Mouse (Mus musculus): Measurements from ENCODE around the gene Rrh. TPM values are rescaled to one million over a fixed set of nuclear protein-coding genes. Genes with fewer than 3 reads are reported as not detected.

Gene Rrh
- 0.19 and 0.24 TPM in 2 replicates for polyA plus RNA-seq (2012; rRNA removed)

- no peak for DNase-seq (ENCODE audit: low spot score)
Measured at GRCm38 (mm10) chr3:129822206-129822775, at the start of gene Rrh. TSS of gene Rrh (minus strand) at chr3:129822587.

DNA sequence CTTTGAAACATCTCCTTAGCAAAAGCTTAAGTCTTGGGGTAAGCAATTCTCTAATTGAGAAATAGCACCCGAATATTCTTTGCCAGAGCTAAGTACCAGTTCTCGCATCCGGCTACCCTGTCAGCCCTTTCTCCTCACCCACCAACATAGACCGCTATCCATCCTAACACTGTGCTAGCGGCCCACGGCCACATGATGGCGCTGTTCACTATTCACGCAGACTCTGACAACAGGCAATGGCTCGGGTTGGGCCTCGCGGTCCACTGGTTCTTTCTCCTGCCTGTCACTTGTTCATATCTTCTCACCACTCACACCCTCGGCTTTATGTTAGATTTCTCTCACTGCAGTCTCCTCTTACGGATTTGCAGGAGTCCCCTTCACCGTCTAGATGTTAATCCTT lies 41.3 kb upstream of the Rrh start:
- DNase-seq (ENCODE audit: low spot score) = no peak

- no peak for DNase-seq (ENCODE audit: low spot score)
Measured at GRCm38 (mm10) chr3:129862592-129862991, 40.2 kb upstream of the Rrh start.

DNA sequence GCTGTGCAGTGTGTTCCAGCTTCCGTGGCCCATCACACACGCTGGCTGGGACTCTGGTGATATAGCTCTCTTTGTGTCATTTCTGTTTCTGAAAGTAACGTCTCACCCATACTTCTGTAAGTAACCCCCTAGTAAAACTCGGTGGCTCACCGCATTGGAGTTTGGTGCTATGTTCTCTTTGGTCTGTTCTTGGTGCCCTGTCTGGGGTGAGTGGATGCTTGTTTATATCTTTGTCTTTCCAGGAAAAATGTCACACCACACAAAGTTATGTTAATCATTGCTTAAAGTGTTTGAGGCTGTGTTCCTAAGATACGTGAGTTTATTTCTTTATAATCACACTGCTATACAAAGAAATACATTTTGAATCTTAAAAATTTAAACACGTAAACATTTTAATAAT lies 24.5 kb upstream of the Rrh start:
- no peak for DNase-seq (ENCODE audit: low spot score)

DNA sequence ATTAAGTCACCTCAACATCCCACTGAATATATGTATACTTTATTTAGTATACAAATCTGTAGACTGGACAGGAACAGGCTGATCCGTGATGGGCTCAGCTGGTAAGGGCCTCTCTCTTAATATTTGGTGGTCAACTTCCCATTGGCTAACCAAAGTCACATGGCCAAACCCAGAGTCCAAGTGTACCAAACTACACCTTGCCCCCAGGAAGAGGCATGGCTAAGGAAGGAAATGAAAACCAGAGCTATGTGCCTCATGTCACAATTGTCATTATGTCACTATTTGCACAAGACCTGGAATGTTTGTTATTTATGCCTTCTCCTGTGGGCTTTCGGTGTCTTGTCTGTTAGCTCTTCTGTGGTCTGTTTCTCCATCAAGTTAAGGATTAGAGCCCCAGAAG lies 23.5 kb upstream of the Rrh start:
- no peak for DNase-seq (ENCODE audit: low spot score)

- DNase-seq (ENCODE audit: low spot score) = no peak
Measured at GRCm38 (mm10) chr3:129838017-129838416, 15.6 kb upstream of the Rrh start.

DNA sequence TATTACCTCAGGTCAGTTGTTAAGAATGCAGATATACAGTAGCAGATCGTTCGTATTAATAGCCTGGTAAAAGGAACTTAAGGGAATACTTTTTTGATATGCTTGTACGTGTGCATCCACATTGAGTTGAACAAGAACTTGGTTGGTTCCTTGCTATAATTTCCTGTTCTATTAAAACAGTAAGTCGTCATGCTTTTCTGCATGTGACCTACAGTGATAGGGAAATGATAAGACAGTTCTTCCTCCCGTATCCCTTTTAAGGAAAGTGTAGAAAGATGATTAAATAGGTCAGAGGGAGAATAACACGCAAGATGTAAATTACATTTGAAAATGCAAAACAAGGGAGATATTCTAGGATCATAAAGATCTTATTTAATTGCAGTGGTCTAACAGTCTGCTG lies 14.6 kb upstream of the Rrh start:
- no peak for DNase-seq (ENCODE audit: low spot score)

DNA sequence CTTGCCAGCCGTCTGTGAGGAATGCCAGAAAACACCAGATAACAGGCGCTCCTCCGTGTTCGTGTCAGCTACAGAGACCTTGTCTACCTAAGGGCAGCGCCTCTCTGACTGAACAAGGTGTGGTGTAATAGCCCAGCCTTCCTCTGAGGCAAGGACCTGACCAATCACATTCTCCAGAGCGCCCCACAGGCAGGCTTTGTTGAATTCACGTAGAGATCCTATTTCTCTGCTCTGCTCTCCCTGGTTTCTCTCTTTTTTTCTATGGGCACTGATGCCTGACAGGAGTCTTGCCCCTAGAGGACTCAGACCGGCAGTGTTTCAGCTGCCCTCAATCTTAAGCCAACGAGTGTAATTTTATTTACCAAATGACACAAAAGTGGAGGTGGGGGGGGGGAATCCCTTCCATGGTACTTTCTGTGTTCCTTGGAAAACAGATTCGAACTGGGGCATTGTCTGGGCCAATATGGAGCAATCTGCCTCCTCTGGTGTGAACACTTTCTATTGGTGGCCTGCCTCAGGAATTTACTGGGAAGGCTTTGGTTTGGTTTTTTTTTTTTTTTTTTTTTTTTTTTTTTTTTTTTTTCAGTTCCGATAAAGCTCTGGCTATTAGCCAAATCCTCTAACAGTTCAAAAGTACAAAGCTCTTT lies 13.8 kb upstream of the Rrh start:
- no peak for DNase-seq (ENCODE audit: low spot score)

GRCm38 (mm10) chr3:129835388-129835934 lies 13.1 kb upstream of the Rrh start, which contains the start of gene Cfi:
TSS of gene Cfi (plus strand) at chr3:129835884.
- DNase-seq (ENCODE audit: low spot score) = no peak

- DNase-seq (ENCODE audit: low spot score) = peak; percentile 83
Measured at GRCm38 (mm10) chr3:129831035-129831568, 8.7 kb upstream of the Rrh start, which contains the start of gene Gar1. TSS of gene Gar1 (minus strand) at chr3:129831396.

- DNase-seq (ENCODE audit: low spot score) = no peak
Measured at GRCm38 (mm10) chr3:129830626-129831025, 8.2 kb upstream of the Rrh start.

DNA sequence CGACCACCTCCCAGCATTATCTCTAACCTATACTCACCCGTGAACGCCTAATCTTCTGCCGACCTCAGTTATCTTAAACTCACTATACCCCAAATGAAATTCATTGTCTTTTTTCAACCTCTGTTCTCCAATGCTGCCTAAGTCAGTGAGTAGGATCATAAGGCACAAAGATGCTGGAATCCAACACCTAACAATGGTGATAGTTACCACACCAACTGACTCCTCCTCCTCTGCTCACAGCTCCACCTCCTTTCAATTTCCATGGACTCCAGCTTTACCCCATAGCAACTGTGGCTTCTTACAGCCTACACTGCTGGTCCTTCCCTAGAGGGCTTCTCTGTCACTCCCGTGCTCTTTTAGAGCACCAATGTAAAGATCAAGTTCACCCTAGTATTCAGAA lies 5.3 kb upstream of the Rrh start:
- DNase-seq (ENCODE audit: low spot score) = no peak

DNA sequence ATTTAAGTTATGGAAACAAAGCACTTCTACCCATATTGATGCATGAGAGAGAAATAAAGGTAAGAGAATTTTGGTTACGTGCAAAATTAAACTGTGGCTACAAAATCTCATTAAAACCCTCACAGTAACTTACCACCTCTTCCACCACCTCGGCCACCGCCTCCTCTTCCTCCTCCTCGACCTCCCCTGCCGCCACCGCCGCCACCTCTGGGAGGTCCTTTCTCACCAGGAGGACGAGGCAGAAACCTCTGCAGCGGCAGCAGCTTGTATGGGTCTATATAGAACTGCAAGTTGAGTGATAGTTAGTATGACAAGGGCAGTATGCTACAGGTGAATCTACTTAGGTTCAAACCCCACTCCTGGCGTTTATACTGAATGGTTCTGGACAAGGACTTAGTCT lies 4.3 kb upstream of the Rrh start:
- no peak for DNase-seq (ENCODE audit: low spot score)

DNA sequence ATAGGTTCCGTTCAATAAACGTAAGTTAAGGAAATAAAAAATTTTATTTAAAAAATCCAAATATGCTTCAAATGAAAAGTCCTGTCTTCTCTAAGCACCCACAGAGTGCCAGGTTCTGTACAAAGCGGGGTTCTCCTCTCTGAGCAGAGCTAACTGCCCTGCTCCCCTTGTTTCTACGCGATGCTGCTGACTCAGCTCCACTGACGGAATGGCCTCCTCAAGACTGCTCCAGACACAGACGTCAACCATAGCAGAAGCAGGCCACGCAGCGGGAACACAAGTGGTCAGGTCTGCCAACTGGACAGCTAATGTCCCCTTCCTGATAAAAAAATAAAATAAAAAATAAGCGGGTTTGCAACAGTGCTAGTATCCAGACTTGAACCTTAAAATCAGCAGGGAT lies 2.5 kb upstream of the Rrh start:
- DNase-seq (ENCODE audit: low spot score) = no peak

GRCm38 (mm10) chr3:129824146-129824545 lies 1.8 kb upstream of the Rrh start:
- DNase-seq (ENCODE audit: low spot score) = no peak

DNA sequence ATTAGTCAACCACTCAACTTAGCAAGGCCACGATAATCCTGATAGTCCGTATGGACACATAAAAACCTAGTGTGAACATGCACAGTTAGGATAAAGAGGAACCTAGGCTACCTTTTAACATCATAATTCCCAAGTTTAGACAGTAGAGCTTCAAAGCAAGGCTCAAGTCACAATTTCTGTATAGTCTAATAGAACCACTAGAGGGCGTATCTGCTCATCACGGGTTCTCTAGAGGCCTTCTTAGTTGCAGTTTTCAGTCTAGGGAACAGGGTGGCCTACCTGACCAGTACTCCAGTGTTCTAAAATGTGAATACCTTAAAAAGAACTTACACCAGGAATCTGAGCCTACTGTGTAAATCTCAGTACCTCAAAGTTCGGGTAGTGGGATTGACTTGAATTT lies 906 bp upstream of the Rrh start:
- no peak for DNase-seq (ENCODE audit: low spot score)

DNA sequence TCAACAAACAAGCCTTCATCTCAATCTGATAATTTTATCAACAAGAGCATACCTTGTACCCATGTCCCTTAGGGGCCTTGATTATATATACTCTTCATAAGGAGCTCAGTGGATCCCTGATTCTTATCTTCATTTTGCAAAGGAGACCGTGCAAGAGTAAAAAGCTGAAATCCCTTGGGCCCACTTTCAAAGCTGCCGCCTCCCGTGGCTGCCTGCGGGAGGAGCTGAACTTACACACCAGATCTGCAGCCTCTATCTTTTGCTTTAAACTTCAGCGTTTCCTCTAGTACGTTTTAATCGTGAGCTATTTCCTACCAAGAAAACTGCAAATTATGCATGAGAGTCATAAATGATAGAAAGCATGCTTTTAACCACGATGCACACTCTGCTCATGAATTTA lies 651 bp downstream of the Rrh start:
- no peak for DNase-seq (ENCODE audit: low spot score)

GRCm38 (mm10) chr3:129820847-129821246 lies 1.5 kb downstream of the Rrh start:
- no peak for DNase-seq (ENCODE audit: low spot score)

- no peak for DNase-seq (ENCODE audit: low spot score)
Measured at GRCm38 (mm10) chr3:129803765-129804164, 18.6 kb downstream of the Rrh start, which contains the start of gene Lrit3. TSS of gene Lrit3 (minus strand) at chr3:129804030.

GRCm38 (mm10) chr3:129799011-129799410 lies 23.4 kb downstream of the Rrh start:
- no peak for DNase-seq (ENCODE audit: low spot score)

DNA sequence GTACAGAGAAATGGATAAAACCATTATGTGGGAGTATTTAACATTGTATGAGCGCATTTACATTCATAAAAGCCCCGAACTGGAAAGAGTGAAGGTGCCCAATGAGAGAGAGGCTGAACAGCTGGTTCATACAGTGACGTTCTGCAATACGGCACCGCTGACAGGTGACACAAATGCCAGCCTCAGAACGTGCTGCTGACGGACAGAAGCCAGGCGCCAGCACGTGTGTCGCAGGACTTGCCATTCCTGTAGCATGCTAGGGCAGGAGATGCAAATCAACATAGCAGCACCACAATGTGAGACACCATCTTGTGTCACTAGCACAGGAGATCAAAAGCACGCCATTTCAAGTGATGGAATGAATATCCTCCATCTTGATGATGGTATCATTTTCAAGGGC lies 23.8 kb downstream of the Rrh start:
- no peak for DNase-seq (ENCODE audit: low spot score)

GRCm38 (mm10) chr3:129797341-129797740 lies 25.0 kb downstream of the Rrh start:
- DNase-seq (ENCODE audit: low spot score) = no peak

- DNase-seq (ENCODE audit: low spot score) = no peak
Measured at GRCm38 (mm10) chr3:129793801-129794200, 28.6 kb downstream of the Rrh start.

Measured in urinary bladder, adult 2 months (tissue).